Mouse (Mus musculus): ENCODE data around the gene Gm5269.

GRCm38 (mm10) chr1:45914236-45914635 is 24.2 kb upstream of the Gm5269 start:
- TF ChIP-seq POLR2A (IDR thresholded peaks at IDR 0.05; ENCODE audit: insufficient read depth, low read depth, low read length) (no peak), CTCF (IDR thresholded peaks at IDR 0.05) (no peak)

Measured in heart, adult 2 months (tissue).